Mouse (Mus musculus) c-Kit-positive CD71-negative TER-119-negative erythroid progenitor cells, embryonic 14.5 days (primary cell): ENCODE results near the gene Idi2.
"Not testable (repeated sequence)": the region's sequence is repeated elsewhere in the genome, so short reads cannot be mapped to it uniquely, and the experiment has no call there.

Source experiments
- DNase-seq: peaks from one replicate; pipeline ENCODE4 v3.0.0-alpha.2; 2013; ENCODE audit warnings: low read depth

Idi2 gene

GRCm38 (mm10) chr13:8952563-8952962 is at the start of gene Idi2:
Idi2 (plus strand) TSS chr13:8952863.
- not testable (repeated sequence) for DNase-seq

- DNase-seq = not testable (repeated sequence)
Observed at GRCm38 (mm10) chr13:8905986-8906385, 46.7 kb upstream of the Idi2 start.

- not testable (repeated sequence) for DNase-seq
Observed at GRCm38 (mm10) chr13:8913890-8914289, 38.8 kb upstream of the Idi2 start.

DNA sequence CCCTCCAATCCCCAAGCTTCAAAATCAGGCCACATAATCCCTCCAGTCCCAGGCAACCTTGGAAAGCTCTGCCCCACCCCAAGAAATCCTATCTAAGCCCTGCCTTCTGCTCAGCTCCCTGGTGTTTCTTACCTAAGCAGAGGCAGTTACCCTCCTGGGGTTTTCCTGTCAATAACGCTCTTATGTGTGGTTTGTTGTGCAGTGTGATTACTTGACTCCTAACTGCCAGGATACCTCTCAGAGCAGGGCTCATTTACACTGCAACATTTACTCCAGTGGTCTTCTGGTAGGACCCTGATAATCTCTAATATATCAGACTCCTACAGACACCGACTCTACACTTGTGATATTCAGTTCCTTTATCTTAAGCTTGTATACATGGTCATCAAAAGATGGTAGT is 19.2 kb upstream of the Idi2 start:
- no peak for DNase-seq

DNA sequence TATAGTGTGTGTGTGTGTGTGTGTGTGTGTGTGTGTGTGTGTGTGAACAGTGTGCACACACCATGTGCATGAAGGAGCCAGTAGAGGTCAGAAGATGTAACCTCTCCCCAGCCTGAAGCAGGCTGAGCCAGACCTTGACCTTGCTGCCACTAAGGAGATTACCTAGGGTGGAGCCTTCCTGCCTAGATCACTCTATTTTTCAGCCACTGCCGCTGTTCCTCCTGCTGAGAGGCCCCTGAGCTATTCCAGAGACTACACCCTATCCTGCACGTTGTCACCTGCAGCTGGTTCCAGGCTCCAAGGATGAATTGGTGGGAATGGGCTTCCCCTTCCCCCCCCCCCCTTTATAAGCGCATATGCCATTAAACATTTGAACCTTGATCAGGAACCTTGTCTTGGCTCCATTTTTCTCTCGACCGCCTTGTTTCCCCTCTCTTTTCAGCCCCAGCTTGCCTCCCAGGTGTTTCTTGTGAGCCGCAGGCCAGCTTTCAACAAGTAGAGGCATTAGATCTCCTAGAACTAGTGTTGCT is 15.0 kb upstream of the Idi2 start:
- DNase-seq = not testable (repeated sequence)

- not testable (repeated sequence) for DNase-seq
Observed at GRCm38 (mm10) chr13:8941110-8941509, 11.6 kb upstream of the Idi2 start.

DNA sequence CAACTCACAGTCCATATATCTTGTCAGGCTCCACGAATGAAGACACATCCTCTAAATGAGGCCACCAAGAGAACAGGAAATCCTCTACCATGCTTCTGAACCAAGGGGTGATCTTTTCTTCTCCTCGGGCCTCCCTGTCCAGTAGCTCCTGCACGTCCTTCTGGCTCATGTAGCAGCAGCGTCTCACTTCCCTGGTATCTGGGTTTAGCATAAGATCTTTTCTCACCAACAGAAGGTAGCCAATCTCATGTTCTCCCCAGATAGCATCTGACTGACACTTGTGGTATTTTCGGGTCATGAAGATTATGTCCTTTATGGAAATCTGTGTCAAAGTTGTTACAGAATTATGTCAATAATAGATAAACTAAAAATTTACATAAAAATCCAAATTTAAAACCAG is 11.0 kb upstream of the Idi2 start:
- DNase-seq = not testable (repeated sequence)

DNA sequence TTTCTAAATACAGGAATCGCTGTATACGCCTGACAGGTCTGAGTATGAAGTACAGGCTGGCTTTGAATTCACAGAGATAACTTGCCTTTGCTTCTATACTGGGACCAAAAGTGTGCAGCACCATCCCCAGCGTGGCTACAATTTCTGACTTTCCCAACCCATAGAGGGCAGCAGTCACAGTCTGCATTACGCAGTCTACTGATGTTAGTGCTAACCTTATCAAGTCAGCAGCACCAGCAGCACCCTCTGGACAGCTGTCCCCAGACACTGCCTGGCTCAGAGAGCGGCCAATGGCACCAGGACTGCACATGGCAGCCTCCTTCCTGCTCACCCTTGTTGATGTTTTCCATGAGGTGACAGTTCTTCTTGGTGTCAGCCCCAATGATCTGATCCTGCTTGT is 8.8 kb upstream of the Idi2 start:
- DNase-seq = not testable (repeated sequence)

DNA sequence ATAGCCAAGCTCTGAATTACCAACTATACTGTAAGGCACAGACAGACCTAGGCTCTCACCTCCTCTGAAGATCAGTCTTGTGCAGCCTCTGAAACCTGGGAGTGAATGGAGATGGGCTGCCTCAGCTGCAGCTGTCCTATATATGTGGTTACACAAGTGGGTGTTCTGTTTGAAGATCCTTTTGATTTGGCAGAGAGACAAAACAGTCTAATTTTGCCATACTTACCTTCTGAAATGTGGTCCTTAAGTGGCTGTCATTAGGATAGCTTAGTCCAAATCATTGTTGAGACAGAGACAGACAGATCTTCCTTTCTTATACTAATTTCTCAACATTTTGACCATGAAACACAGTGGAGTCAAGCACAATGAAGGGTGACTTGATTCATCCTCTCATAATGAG is 4.5 kb upstream of the Idi2 start, which contains the start of gene Gm9745:
TSS of gene Gm9745 (minus strand) at position 101 of the 400 bp plus-strand sequence.
- not testable (repeated sequence) for DNase-seq

DNA sequence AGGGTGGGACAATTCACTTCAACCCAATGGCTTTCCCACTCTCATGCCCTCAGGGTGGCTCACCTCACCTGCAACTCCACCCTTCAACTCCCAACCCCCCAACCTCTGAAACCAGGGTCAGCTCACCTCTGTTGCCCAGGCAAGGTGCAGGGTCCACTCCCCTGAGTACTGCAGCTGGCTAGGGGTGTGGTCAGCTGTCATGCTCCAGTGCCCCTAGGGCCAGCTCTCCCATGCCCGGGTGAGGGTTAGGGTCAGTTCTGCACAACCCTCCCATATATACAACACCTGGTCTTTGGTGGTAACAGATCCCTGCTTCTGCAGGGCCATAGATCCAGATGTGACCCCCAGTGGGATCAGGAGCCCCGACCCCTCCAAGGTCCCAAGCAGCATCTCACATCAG is 2.5 kb downstream of the Idi2 start:
- DNase-seq = not testable (repeated sequence)

GRCm38 (mm10) chr13:8956873-8957272 is 4.2 kb downstream of the Idi2 start:
- DNase-seq = not testable (repeated sequence)

GRCm38 (mm10) chr13:8959058-8959457 is 6.4 kb downstream of the Idi2 start:
- not testable (repeated sequence) for DNase-seq

DNA sequence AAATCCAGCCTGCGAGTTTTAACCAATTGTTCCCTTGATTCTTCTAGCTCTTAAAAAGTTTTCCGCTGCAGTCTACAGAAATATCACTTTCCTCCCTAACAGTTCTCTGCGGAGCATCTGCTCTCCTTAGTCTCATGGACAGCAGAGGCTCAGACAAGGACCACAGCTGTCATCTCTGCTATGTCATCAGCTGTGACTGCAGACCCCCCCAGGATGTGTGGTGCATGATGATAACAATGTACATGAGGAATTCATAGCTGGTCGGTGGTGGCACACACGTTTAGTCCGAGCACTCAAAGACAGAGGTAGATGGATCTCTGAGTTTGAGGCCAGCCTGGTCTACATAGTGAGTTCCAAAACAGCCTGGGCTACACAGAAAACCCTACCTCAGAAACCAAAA is 6.9 kb downstream of the Idi2 start:
- not testable (repeated sequence) for DNase-seq

DNA sequence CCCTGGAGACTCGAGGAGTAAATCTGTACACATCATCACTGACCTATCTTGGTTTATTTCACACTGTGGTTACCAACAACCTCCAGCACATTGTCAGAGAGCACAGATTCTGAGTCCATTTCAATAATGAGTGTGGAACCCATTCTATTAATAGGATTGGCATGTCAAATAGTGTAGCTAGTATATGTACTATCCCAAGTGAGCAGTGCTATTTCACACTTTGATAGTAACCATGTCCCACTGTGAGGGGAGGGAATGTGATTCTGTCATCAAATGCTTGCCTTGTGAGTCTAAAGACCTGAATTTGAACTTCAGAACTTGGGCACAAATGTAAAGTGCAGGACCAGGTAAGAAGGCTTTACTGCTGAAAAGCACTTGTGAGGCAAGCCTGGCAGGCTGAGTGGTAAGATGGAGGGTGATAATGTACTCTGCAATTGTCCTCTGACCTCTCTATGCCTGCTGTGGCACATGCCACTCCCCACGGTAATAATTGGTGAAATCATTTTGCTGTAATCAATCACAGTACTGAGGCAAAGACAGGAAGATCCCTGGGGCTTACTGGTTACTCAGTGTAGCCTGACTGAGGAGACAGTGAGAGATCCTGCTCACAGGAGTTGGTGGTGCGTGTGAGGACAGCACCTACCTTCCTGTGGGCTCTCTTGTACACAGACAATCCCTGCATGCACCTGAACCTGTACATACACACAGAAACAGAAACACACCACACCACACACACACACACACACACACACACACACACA is 8.6 kb downstream of the Idi2 start:
- DNase-seq = not testable (repeated sequence)

GRCm38 (mm10) chr13:8962266-8962665 is 9.6 kb downstream of the Idi2 start:
- not testable (repeated sequence) for DNase-seq

GRCm38 (mm10) chr13:8965224-8965623 is 12.6 kb downstream of the Idi2 start:
- no peak for DNase-seq

DNA sequence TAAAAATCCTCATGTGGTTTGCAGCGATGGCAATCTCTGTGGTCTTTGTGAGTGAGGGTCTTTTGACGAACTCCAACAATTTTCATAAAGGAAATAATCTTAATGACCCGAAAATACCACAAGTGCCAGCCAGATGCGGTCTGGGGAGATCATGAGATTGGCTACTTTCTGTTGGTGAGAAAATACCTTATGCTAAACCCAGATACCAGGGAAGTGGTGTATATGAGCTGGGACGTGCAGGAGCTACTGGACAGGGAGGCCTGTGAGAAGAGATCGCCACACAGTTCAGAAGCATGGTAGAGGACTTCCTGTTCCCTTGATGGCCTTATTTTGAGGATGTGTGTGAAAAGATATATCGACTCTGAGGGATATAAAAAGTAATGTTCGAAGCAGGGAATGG is 15.1 kb downstream of the Idi2 start:
- no peak for DNase-seq

DNA sequence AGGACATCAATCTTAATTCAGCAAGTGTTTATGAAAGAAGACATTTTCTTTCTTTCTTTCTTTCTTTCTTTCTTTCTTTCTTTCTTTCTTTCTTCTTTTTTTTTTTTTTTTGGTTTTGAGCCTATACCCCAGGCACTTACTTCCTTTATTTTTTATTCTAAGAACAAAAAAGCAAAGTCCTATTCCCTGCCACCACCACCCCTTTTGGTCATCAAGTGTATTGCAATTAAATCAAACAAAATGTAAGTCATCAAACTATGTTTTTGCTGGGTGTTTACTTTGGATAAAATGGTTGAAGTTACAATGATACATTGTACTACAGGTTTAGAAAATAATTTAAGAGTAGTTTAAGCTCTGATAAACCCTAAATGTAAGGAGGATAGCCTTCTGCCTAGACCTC is 19.7 kb downstream of the Idi2 start:
- DNase-seq = no peak

- no peak for DNase-seq
Observed at GRCm38 (mm10) chr13:8972972-8973371, 20.3 kb downstream of the Idi2 start.

GRCm38 (mm10) chr13:8992231-8992630 is 39.6 kb downstream of the Idi2 start:
- DNase-seq = no peak

DNA sequence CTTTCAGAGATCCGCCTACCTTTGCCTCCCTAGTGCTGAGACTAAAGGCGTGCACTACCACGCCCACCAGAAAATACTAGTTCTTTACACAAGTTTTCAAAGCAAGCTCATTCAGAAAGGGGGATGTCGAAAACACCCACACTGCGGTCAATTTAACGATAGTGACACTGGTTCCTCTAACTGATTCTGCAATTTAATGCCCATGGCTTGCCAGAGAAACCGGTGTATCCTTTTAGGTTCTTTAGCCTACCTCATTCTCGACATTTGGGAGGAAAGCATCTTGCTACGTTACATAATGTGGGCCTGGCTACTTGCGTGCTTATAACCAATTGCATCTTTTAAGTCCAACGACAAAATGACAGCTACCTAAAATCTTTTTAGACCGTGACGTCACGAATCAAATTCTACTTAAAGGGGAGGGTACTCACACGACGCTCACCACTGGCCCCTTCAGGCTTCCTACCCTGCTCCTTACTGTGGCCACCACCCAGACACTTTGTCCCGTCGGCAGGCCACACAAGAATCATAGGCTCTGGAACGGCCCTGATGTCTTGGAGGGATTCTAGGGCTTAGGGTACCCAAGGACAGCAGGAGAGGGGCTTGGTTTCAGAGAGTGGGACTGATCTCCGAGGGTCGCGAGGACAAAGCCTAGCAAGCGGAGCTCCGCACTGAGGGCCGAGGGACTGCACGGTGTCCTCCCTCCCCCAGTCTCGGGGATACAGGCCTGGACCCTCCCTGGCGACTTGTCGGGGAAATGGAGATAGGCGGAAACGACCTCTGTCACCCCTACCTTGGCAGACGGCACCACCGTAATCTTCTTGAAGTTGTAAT is 42.7 kb downstream of the Idi2 start:
- peak; percentile 46 for DNase-seq

- DNase-seq = peak; percentile 97
Observed at GRCm38 (mm10) chr13:8995990-8996786, 43.5 kb downstream of the Idi2 start, which contains the start of gene Gtpbp4. Gtpbp4 (minus strand) TSS chr13:8996083.
